Mouse (Mus musculus): ENCODE data around the gene Tango6. TPM values are rescaled to one million over a fixed set of nuclear protein-coding genes. Genes with fewer than 3 reads are reported as not detected.
"Not testable (repeated sequence)": the region's sequence is repeated elsewhere in the genome, so short reads cannot be mapped to it uniquely, and the experiment has no call there.

The Tango6 gene
- total RNA-seq, 2 experiments from 2014 or later: 10.0 to 10.8 TPM

- no peak for DNase-seq
Observed at GRCm38 (mm10) chr8:106761867-106762523, 79.1 kb downstream of the Tango6 start.

- no peak for DNase-seq
Observed at GRCm38 (mm10) chr8:106764529-106764928, 81.7 kb downstream of the Tango6 start.

GRCm38 (mm10) chr8:106765570-106765969 is 82.7 kb downstream of the Tango6 start:
- DNase-seq: no peak

- no peak for DNase-seq
Observed at GRCm38 (mm10) chr8:106766736-106767135, 83.9 kb downstream of the Tango6 start.

- no peak for DNase-seq
Observed at GRCm38 (mm10) chr8:106769147-106769805, 86.4 kb downstream of the Tango6 start.

GRCm38 (mm10) chr8:106770596-106771179 is 87.8 kb downstream of the Tango6 start:
- DNase-seq: peak; percentile 61 to 83

- peak in 1 of 2 experiments; percentile 22 for DNase-seq
Observed at GRCm38 (mm10) chr8:106772094-106772493, 89.2 kb downstream of the Tango6 start.

GRCm38 (mm10) chr8:106772501-106772900 is 89.6 kb downstream of the Tango6 start:
- no peak for DNase-seq

- no peak for DNase-seq
Observed at GRCm38 (mm10) chr8:106774567-106775320, 91.9 kb downstream of the Tango6 start.

- DNase-seq: no peak
Observed at GRCm38 (mm10) chr8:106789623-106790022, 106.8 kb downstream of the Tango6 start.

- DNase-seq: no peak
Observed at GRCm38 (mm10) chr8:106794820-106795219, 112.0 kb downstream of the Tango6 start.

GRCm38 (mm10) chr8:106799821-106800220 is 117.0 kb downstream of the Tango6 start:
- DNase-seq: no peak

- DNase-seq: no peak
Observed at GRCm38 (mm10) chr8:106801261-106801660, 118.4 kb downstream of the Tango6 start.

GRCm38 (mm10) chr8:106802384-106803137 is 119.7 kb downstream of the Tango6 start:
- not testable (repeated sequence) for DNase-seq

GRCm38 (mm10) chr8:106805859-106806258 is 123.0 kb downstream of the Tango6 start:
- no peak for DNase-seq

- no peak for DNase-seq
Observed at GRCm38 (mm10) chr8:106807461-106807860, 124.6 kb downstream of the Tango6 start.

GRCm38 (mm10) chr8:106809726-106810125 is 126.9 kb downstream of the Tango6 start:
- no peak for DNase-seq

GRCm38 (mm10) chr8:106810406-106810805 is 127.5 kb downstream of the Tango6 start:
- DNase-seq: no peak

- no peak for DNase-seq
Observed at GRCm38 (mm10) chr8:106812560-106812959, 129.7 kb downstream of the Tango6 start.

- DNase-seq: no peak
Observed at GRCm38 (mm10) chr8:106816431-106817170, 133.7 kb downstream of the Tango6 start.

- no peak for DNase-seq
Observed at GRCm38 (mm10) chr8:106817171-106817545, 134.3 kb downstream of the Tango6 start.

Measured in heart, adult 18-20 months (tissue).